20 mouse cellular contexts compared by ENCODE assay signal in genomic region chr4:121090211-121090610, GRCm38 (mm10). TPM values are rescaled to one million over a fixed set of nuclear protein-coding genes. Genes with fewer than 3 reads are reported as not detected.
"Had no signal": no experiment of that assay in that cellular context is flagged by ENCODE, and none has a peak within 500 bp of the region (broad histone marks: within the 10 kb centered on the region; RNA-seq: fewer than 3 reads in every experiment).

No protein-coding gene starts in this region.

- H3K4me3 ChIP-seq: intestine, embryonic 15.5 days; limb, embryonic 12.5 days; limb, embryonic 15.5 days; midbrain, embryonic 12.5 days; midbrain, embryonic 15.5 days; neural tube, embryonic 13.5 days had no signal

- H3K27me3 ChIP-seq: intestine, embryonic 15.5 days; limb, embryonic 12.5 days; limb, embryonic 15.5 days; midbrain, embryonic 12.5 days; midbrain, embryonic 15.5 days; neural tube, embryonic 13.5 days had no signal

- DNase-seq: left cerebral cortex, postnatal 4 days; liver, postnatal 0 days; lung, embryonic 14.5 days; thymus, adult 18-20 months; thymus, postnatal 36 days had no signal

- H3K9ac ChIP-seq: intestine, embryonic 15.5 days; limb, embryonic 12.5 days; limb, embryonic 15.5 days; liver, embryonic 14.5 days; liver, postnatal 0 days; lung, embryonic 14.5 days; midbrain, embryonic 12.5 days; midbrain, embryonic 15.5 days; neural tube, embryonic 13.5 days had no signal

- H3K4me2 ChIP-seq: intestine, embryonic 15.5 days; limb, embryonic 12.5 days; limb, embryonic 15.5 days; liver, embryonic 11.5 days; lung, embryonic 14.5 days; midbrain, embryonic 12.5 days; midbrain, embryonic 15.5 days; neural tube, embryonic 13.5 days had no signal

- H3K27ac ChIP-seq: intestine, embryonic 15.5 days; kidney, postnatal 0 days; limb, embryonic 12.5 days; limb, embryonic 15.5 days; liver, embryonic 14.5 days; macrophage; midbrain, embryonic 12.5 days; midbrain, embryonic 15.5 days; neural tube, embryonic 13.5 days had no signal

- ATAC-seq: intestine, embryonic 15.5 days; liver, postnatal 0 days; lung, postnatal 0 days; midbrain, embryonic 15.5 days had no signal

- H3K9me3 ChIP-seq: intestine, embryonic 15.5 days; limb, embryonic 12.5 days; limb, embryonic 15.5 days; midbrain, embryonic 12.5 days; midbrain, embryonic 15.5 days; neural tube, embryonic 13.5 days had no signal

- H3K4me1 ChIP-seq: intestine, embryonic 15.5 days; limb, embryonic 12.5 days; limb, embryonic 15.5 days; midbrain, embryonic 12.5 days; midbrain, embryonic 15.5 days; neural tube, embryonic 13.5 days had no signal

RNA-seq across cellular contexts. Expression of gene Tmco2, which starts 18.8 kb away (rescaled TPM):
- polyA plus RNA-seq: intestine, embryonic 15.5 days; kidney, postnatal 0 days; limb, embryonic 12.5 days; limb, embryonic 15.5 days; liver, embryonic 11.5 days; liver, embryonic 14.5 days; liver, postnatal 0 days; lung, embryonic 14.5 days; lung, postnatal 0 days; macrophage; midbrain, embryonic 12.5 days; neural tube, embryonic 13.5 days; small intestine, adult 2 months; spleen, adult 2 months; stomach, embryonic 16.5 days; urinary bladder, adult 2 months had no signal
